Mouse (Mus musculus) hindbrain, embryonic 16.5 days (tissue): ENCODE measurements around the gene Gng4. TPM values are rescaled to one million over a fixed set of nuclear protein-coding genes. Genes with fewer than 3 reads are reported as not detected.

Source experiments
- ATAC-seq: fragments of 200-750 bp; cut with Nextera tagmentation; 2 replicates; pipeline ENCODE4 v1.8.0; 2017; ENCODE audit warnings: moderate TSS enrichment, moderate library complexity
- H3K27ac ChIP-seq: fragments of 300-500 bp; sonication (generic); 2 replicates; pipeline ENCODE4 v1.5.1; 2014; ENCODE audit warnings: low read depth, mild to moderate bottlenecking, control low read depth, low read length, moderate library complexity
- H3K27me3 ChIP-seq: fragments of 300-500 bp; sonication (generic); replicated peaks from 2 replicates; pipeline ENCODE4 v1.6.1; 2014; ENCODE audit warnings: low read length; ENCODE audit not compliant: control insufficient read depth, insufficient read depth
- H3K36me3 ChIP-seq: fragments of 300-500 bp; sonication (generic); 2 replicates; pipeline ENCODE4 v1.6.1; 2014; ENCODE audit warnings: mild to moderate bottlenecking, low read length, moderate library complexity, mixed read lengths; ENCODE audit not compliant: control insufficient read depth, insufficient read depth
- H3K4me1 ChIP-seq: fragments of 300-500 bp; sonication (generic); 2 replicates; pipeline ENCODE4 v1.6.1; 2014; ENCODE audit warnings: low read depth, low read length; ENCODE audit not compliant: control insufficient read depth, insufficient read depth
- H3K4me2 ChIP-seq: fragments of 300-500 bp; sonication (generic); 2 replicates; pipeline ENCODE4 v1.6.1; 2014; ENCODE audit warnings: mild to moderate bottlenecking, low read length, control low read depth, moderate library complexity
- H3K4me3 ChIP-seq: fragments of 300-500 bp; sonication (generic); 2 replicates; pipeline ENCODE4 v1.5.1; 2014; ENCODE audit warnings: mild to moderate bottlenecking, low read length, control low read depth, moderate library complexity
- H3K9ac ChIP-seq: fragments of 300-500 bp; sonication (generic); 2 replicates; pipeline ENCODE4 v1.6.1; 2014; ENCODE audit warnings: low read depth, mild to moderate bottlenecking, control low read depth, low read length, moderate library complexity
- H3K9me3 ChIP-seq: fragments of 300-500 bp; sonication (generic); 2 replicates; pipeline ENCODE4 v1.6.1; 2014; ENCODE audit warnings: mild to moderate bottlenecking, low read length, moderate library complexity; ENCODE audit not compliant: control insufficient read depth
- WGBS: fragments of 180-500 bp; shearing (Covaris S2); extraction: QIAGEN DNeasy Blood & Tissue Kit; methylation state at CpG from one replicate; pipeline ENCODE4 v1.1.7; 2014; 5-methylcytosine and 5-hydroxymethylcytosine counted together
- polyA plus RNA-seq: library from polyadenylated mRNA; unstranded; fragments of >200 nt; fragmentation: Nextera tagmentation; extraction: Ambion mirVana; gene quantifications from 2 replicates; pipeline ENCODE4 v1.2.1, GENCODE M21; 2015

Gene Gng4
- polyA plus RNA-seq, 1 experiment from 2014 or later, result 105 TPM

DNA sequence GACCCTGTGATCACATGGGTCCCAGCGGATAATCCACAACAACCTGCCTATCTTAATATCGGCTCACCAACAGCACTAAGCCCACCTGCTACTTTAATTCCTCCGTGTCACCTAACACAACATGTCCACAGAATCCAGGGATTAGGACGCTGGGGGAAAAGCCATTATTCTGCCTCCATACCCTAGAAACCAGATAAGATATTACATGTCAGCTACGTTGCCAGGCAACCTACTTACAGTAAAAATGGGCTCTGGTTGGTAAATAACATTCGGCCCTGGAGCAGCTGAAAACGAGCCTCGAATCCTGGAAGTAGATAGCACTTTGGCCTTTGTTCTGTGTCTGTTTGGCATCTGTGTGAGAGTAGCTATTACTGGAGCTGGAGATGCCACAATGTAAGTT lies 14.9 kb downstream of the Gng4 start:
- Histone ChIP-seq H3K4me2 (no peak overlapping the region), H3K9me3 (no peaks in the 10 kb centered on the region), H3K27me3 (no peaks in the 10 kb centered on the region), H3K4me3 (no peak overlapping the region), H3K36me3 (no peaks in the 10 kb centered on the region), H3K4me1 (no peaks in the 10 kb centered on the region), H3K9ac (no peak overlapping the region), H3K27ac (no peak overlapping the region)
- no peak for ATAC-seq
- 80% methylated on average over 8 of the region's 8 CpGs for WGBS

- Histone ChIP-seq H3K9me3 (no peaks in the 10 kb centered on the region), H3K27me3 (no peaks in the 10 kb centered on the region), H3K4me1 (peaks cover 8% of the 10 kb centered on the region), H3K27ac (no peak overlapping the region; the same call in 1 of the 2 replicates), H3K4me2 (no peak overlapping the region), H3K4me3 (no peak overlapping the region), H3K9ac (no peak overlapping the region), H3K36me3 (no peaks in the 10 kb centered on the region)
- 23% methylated on average over 11 of the region's 11 CpGs for WGBS
- peak; percentile 86 for ATAC-seq
Observed at GRCm38 (mm10) chr13:13808337-13809132, 24.7 kb downstream of the Gng4 start.

DNA sequence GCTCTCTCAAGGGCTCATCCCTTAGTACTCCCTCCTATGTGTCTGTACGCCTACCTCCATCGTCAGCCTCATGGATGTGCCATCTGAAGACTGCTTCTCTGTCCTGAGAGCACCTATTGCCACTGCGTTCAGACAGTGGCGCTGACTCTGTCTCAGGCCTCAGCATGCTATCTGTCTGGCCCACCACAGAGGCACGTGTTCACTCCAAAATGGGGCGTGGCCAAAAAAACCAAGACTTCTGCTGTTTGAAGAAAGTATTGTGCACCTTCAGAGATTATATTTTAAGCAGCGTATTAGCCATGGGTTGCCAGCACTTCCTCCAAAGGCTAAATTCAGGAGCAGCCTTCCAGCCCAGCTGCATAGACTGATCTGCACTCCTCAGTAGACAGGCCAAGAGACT lies 27.0 kb downstream of the Gng4 start:
- H3K4me1 ChIP-seq, result peaks cover 8% of the 10 kb centered on the region
- H3K4me2 ChIP-seq, result no peak overlapping the region
- no peak overlapping the region for H3K4me3 ChIP-seq
- 88% methylated on average over 7 of the region's 7 CpGs for WGBS
- ATAC-seq, result no peak
- H3K9me3 ChIP-seq, result no peaks in the 10 kb centered on the region
- H3K36me3 ChIP-seq, result no peaks in the 10 kb centered on the region
- H3K9ac ChIP-seq, result no peak overlapping the region
- no peak overlapping the region for H3K27ac ChIP-seq
- no peaks in the 10 kb centered on the region for H3K27me3 ChIP-seq

DNA sequence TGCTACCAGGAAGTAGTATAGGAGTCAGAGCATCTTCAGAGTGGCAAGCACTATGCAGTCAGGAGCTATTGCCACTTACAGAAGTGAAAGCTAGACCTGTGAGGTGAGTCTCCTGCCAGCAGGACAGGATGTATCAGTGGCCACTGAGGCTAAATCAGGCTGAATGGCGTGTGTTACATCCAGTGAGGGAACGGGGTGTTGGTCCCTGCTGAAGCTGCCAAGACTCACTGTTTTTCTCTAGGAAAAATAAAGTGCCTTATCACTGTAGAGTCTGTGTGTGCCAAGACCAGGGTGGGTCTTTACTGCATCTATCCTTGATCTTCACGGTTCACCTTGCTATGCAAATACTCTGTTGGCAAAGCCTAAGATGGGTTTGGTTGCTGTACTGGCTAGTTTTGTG lies 34.8 kb downstream of the Gng4 start:
- Histone ChIP-seq H3K9me3 (no peaks in the 10 kb centered on the region), H3K27ac (no peak overlapping the region), H3K4me3 (no peak overlapping the region), H3K36me3 (no peaks in the 10 kb centered on the region), H3K9ac (no peak overlapping the region), H3K4me2 (no peak overlapping the region), H3K27me3 (no peaks in the 10 kb centered on the region), H3K4me1 (no peaks in the 10 kb centered on the region)
- WGBS, result 85% methylated on average over 3 of the region's 3 CpGs
- no peak for ATAC-seq

DNA sequence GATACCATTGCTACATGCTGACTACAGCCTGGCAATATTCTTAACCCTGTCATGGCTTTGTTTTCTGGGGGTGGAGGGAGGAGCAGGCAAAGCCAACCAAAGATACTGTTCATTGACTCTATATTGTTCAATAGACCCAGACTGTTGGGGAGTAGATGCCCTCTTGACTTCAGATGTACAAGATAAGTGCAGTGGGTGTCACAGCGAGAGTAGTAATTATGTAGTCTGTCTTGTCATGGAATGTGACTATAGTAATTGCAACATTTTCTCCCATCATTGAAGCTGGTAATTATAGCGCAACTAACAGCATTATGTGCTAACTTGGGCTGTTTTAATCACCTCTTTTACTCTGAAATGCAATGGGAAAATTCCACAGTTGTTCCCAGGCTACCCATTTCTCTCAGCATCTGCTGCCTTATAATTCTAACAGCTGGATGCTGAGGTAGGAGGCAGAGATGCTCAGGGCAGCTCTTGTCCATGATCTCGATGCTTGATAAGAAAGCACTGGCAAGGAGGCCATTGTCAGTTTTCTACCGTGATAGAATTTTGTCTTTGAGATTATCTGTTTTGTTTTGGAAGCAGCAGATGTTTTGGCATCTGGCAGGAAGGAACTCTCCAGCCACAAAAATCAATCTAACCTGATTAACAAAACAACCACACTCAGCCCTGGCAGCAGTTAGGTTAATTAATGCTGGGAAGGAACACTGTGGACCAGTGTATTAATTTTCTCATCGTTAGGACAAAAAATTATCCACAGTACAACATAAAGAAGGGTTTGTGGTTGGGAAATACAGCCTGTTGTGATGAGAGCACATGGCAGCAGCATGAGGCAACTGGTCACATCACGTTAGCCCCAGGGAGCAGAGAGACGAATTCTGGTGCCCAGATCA lies 36.6 kb downstream of the Gng4 start:
- Histone ChIP-seq H3K36me3 (no peaks in the 10 kb centered on the region), H3K27me3 (no peaks in the 10 kb centered on the region), H3K4me2 (no peak overlapping the region), H3K4me3 (no peak overlapping the region), H3K27ac (0 out of 2 replicates have a peak overlapping the region, but pooled peaks have one; percentile 17), H3K4me1 (no peaks in the 10 kb centered on the region), H3K9me3 (no peaks in the 10 kb centered on the region), H3K9ac (no peak overlapping the region)
- ATAC-seq, result peak; percentile 73
- 61% methylated on average over 7 of the region's 7 CpGs for WGBS

DNA sequence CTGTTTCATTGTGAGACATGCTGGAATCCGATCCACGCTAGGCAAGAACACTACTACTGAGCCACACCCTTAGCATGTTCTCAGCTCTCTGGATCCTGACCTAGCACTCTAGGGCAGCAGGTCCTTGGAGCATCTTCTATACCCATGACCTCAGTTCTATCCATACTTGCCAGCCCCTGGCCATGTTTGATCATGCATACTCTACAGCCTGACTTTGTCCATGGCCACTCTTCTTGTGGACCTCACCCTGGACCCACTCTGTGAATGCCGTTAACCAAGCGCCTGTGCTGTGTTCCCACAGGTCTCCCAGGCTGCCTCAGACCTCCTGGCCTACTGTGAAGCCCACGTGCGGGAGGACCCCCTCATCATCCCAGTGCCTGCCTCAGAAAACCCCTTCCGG lies 41.1 kb downstream of the Gng4 start:
- no peaks in the 10 kb centered on the region for H3K27me3 ChIP-seq
- H3K27ac ChIP-seq, result no peak overlapping the region
- H3K4me1 ChIP-seq, result no peaks in the 10 kb centered on the region
- no peak overlapping the region for H3K4me2 ChIP-seq
- no peaks in the 10 kb centered on the region for H3K36me3 ChIP-seq
- no peaks in the 10 kb centered on the region for H3K9me3 ChIP-seq
- no peak overlapping the region for H3K4me3 ChIP-seq
- ATAC-seq, result no peak
- no peak overlapping the region for H3K9ac ChIP-seq
- 91% methylated on average over 7 of the region's 7 CpGs for WGBS

DNA sequence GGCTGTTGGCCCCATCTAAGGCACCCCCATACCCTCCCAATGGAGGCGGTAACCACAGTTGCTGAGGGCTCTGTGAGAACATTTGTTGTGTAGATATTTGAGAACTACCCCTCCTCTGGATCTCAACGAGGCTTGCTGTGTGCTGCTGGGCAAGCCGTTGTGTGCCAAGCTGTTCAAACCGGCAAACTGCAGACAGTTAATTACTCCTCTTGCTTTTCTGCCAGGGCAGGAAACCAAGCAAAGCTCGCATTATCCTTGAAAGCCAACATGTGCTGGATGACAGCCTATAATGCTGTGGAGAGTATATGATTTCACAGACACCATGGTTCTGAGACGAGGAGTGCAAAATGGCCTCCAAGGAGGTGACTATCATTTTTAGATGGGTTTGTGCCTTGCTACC lies 42.7 kb downstream of the Gng4 start:
- Histone ChIP-seq H3K9ac (no peak overlapping the region), H3K9me3 (no peaks in the 10 kb centered on the region), H3K36me3 (no peaks in the 10 kb centered on the region), H3K4me1 (no peaks in the 10 kb centered on the region), H3K4me3 (no peak overlapping the region), H3K27ac (no peak overlapping the region), H3K4me2 (no peak overlapping the region), H3K27me3 (no peaks in the 10 kb centered on the region)
- WGBS, result 82% methylated on average over 6 of the region's 6 CpGs
- peak; percentile 46 for ATAC-seq

- whole genome bisulfite sequencing, result 39% methylated on average over 1 of the region's 1 CpGs
- no peaks in the 10 kb centered on the region for H3K9me3 ChIP-seq
- H3K36me3 ChIP-seq, result no peaks in the 10 kb centered on the region
- H3K27me3 ChIP-seq, result no peaks in the 10 kb centered on the region
- H3K4me2 ChIP-seq, result no peak overlapping the region
- H3K27ac ChIP-seq, result no peak overlapping the region
- H3K9ac ChIP-seq, result no peak overlapping the region
- no peak overlapping the region for H3K4me3 ChIP-seq
- no peak for ATAC-seq
- no peaks in the 10 kb centered on the region for H3K4me1 ChIP-seq
Observed at GRCm38 (mm10) chr13:13828125-13828524, 44.3 kb downstream of the Gng4 start.

- peak; percentile 64 for ATAC-seq
Observed at GRCm38 (mm10) chr13:13830469-13831074, 46.7 kb downstream of the Gng4 start.

More at GRCm38 (mm10) chr13:13830469-13831074, 46.7 kb downstream of the Gng4 start:
- Histone ChIP-seq H3K4me2 (no peak overlapping the region), H3K9ac (no peak overlapping the region), H3K9me3 (no peaks in the 10 kb centered on the region), H3K27me3 (no peaks in the 10 kb centered on the region), H3K36me3 (no peaks in the 10 kb centered on the region), H3K4me1 (no peaks in the 10 kb centered on the region), H3K27ac (no peak overlapping the region), H3K4me3 (no peak overlapping the region)
- 28% methylated on average over 4 of the region's 4 CpGs for WGBS
